Mouse (Mus musculus) limb, embryonic 10.5 days (tissue): ENCODE results near the gene Cd300a. TPM values are rescaled to one million over a fixed set of nuclear protein-coding genes. Genes with fewer than 3 reads are reported as not detected.
"Not testable (repeated sequence)": the region's sequence is repeated elsewhere in the genome, so short reads cannot be mapped to it uniquely, and the experiment has no call there.

Experiments used
- DNase-seq: peaks from one replicate; pipeline ENCODE4 v3.0.0-alpha.2; 2017; ENCODE audit warnings: low spot score
- H3K27ac ChIP-seq: fragments of 300-500 bp; sonication (generic); 2 replicates; pipeline ENCODE4 v1.5.1; 2016; ENCODE audit warnings: mild to moderate bottlenecking
- H3K27me3 ChIP-seq: fragments of 300-500 bp; sonication (generic); 2 replicates; pipeline ENCODE4 v1.6.1; 2016; ENCODE audit warnings: low read depth, mild to moderate bottlenecking; ENCODE audit not compliant: poor library complexity, severe bottlenecking
- H3K36me3 ChIP-seq: fragments of 300-500 bp; sonication (generic); 2 replicates; pipeline ENCODE4 v1.6.1; 2016; ENCODE audit warnings: mild to moderate bottlenecking, moderate library complexity
- H3K4me1 ChIP-seq: fragments of 300-500 bp; sonication (generic); 2 replicates; pipeline ENCODE4 v1.6.1; 2016
- H3K4me3 ChIP-seq: fragments of 300-500 bp; sonication (generic); 2 replicates; pipeline ENCODE4 v1.5.1; 2016; ENCODE audit warnings: mild to moderate bottlenecking, moderate library complexity
- H3K9me3 ChIP-seq: fragments of 300-500 bp; sonication (generic); replicated peaks from 2 replicates; pipeline ENCODE4 v1.6.1; 2016; ENCODE audit warnings: mild to moderate bottlenecking
- WGBS: fragments of 180-500 bp; shearing (Covaris S2); methylation state at CpG from one replicate; pipeline ENCODE4 v1.1.7; 2016; 5-methylcytosine and 5-hydroxymethylcytosine counted together
- polyA plus RNA-seq: library from polyadenylated mRNA; unstranded; fragments of >200 nt; fragmentation: Nextera tagmentation; extraction: Ambion mirVana; gene quantifications from 2 replicates; pipeline ENCODE4 v1.2.1, GENCODE M21; 2016

Gene Cd300a
- polyA plus RNA-seq, 1 experiment from 2014 or later: 0.49 TPM

DNA sequence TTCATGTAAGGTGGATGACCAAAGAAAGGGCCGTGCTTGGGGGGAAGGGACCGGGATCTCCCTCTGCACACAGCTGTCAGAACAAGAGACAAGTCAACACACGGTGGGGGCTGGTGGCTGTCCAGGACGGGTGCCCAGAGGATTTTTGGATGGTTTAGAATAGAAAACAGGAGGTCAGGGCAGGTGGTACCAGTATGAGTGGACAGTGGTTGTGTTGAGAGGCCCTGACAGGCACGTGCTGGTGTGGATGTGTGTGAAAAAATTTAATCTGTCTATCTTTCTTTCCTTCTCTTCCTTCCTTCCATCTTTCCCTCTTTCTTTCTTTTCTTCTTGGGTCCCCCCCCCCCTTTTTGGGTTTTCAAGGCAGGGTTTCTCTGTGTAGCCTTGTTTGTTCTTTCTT lies 701 bp downstream of the Cd300a start:
- Histone ChIP-seq H3K36me3 (no peaks in the 10 kb centered on the region), H3K27me3 (no peaks in the 10 kb centered on the region; the same call in 1 of the 2 replicates), H3K27ac (no peak overlapping the region), H3K4me3 (no peak overlapping the region), H3K9me3 (no peaks in the 10 kb centered on the region), H3K4me1 (0 out of 2 replicates have a peak, but pooled peaks cover 5% of the 10 kb centered on the region)
- no peak for DNase-seq
- WGBS: 81% methylated on average over 5 of the region's 5 CpGs

DNA sequence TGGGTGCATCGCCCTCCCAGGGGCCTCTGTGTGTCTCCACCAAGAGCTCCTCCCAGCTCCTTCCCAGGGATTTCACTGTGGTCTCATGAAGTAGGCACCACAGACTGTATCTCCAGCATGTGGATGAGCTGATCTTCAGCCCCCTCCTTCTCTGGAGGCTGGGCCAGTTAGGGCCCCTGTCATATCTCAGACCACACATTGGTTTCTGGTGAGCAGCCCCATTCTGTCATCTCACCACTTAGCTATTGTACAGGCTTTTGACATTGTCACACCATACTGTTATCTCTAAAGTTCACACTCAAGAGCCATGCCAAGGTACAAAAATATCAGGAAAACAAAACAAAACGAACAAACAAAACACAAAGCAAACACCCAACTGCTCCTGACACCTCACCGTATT lies 6.2 kb downstream of the Cd300a start:
- no peaks in the 10 kb centered on the region for H3K9me3 ChIP-seq
- H3K4me3 ChIP-seq: no peak overlapping the region
- H3K4me1 ChIP-seq: no peaks in the 10 kb centered on the region
- H3K27ac ChIP-seq: no peak overlapping the region
- no peaks in the 10 kb centered on the region for H3K36me3 ChIP-seq
- no peaks in the 10 kb centered on the region for H3K27me3 ChIP-seq
- 87% methylated on average over 3 of the region's 3 CpGs for WGBS
- no peak for DNase-seq

DNA sequence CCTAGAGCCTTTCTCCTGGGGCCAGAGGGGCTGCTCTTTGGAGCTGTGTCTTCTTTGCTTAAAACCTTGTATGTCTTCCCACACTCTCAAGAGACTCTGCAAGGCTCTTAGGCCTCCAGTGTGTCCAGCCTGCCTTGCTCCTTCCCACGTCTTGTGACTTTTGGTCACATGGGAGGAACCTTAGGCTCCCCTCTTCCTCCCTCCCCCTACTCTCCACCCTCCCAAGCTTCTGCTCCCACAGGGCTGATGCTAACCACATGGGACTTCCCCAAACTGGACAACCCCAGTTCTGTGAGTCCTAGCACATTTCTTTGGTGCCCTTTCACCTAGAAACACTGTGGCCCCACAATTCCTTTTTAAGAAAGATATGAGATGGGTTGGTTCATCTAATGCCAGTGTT lies 8.2 kb downstream of the Cd300a start:
- WGBS: 59% methylated on average over 1 of the region's 1 CpGs
- Histone ChIP-seq H3K27me3 (no peaks in the 10 kb centered on the region), H3K27ac (no peak overlapping the region)

DNA sequence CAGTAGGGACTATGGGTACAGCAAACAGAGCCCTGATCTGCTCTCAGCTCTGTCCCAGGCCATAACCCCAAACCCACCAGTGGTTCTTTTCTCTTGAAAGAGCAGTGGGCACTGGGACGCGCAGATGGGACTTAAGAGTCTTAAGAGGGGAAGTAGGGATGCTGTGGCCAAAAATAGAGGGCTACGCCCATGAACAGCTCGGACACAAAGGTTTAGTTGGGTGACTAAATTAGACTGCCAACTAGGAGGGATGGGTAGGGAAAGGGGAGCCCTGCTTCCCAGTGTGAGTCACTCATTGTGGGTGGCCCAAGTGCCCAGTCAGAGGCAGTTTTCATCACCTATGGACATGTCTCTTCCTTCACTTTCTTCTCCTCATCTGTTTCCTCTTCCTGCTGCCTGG lies 13.4 kb downstream of the Cd300a start:
- H3K4me3 ChIP-seq: no peak overlapping the region
- no peak overlapping the region for H3K27ac ChIP-seq
- H3K9me3 ChIP-seq: no peaks in the 10 kb centered on the region
- no peaks in the 10 kb centered on the region for H3K27me3 ChIP-seq
- 91% methylated on average over 4 of the region's 4 CpGs for WGBS
- no peaks in the 10 kb centered on the region for H3K36me3 ChIP-seq
- DNase-seq: no peak
- no peaks in the 10 kb centered on the region for H3K4me1 ChIP-seq

More for the DNA sequence above, 8.2 kb downstream of the Cd300a start:
- DNase-seq: no peak
- no peaks in the 10 kb centered on the region for H3K9me3 ChIP-seq
- no peak overlapping the region for H3K4me3 ChIP-seq
- no peaks in the 10 kb centered on the region for H3K4me1 ChIP-seq
- no peaks in the 10 kb centered on the region for H3K36me3 ChIP-seq

DNA sequence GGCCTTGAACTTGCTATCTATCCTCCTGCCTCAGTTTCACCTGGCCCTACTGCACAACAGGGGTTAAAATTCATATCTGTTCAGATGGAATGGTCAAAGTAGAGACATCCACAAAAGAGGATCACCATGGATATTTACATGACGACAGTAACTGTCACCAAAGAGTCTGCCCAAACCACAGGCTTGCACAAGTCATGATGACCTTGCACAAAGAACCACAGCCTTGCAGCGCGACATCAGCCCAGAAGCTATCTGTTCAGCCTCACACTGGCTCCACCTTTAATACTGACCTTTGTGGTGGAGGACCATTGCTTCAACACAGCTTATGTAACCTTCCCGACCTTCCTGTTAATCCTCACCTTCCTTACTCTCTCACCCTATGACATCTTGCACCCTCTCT lies 17.7 kb downstream of the Cd300a start:
- WGBS: 82% methylated on average over 4 of the region's 4 CpGs
- Histone ChIP-seq H3K4me3 (no peak overlapping the region), H3K27me3 (no peaks in the 10 kb centered on the region), H3K9me3 (no peaks in the 10 kb centered on the region), H3K27ac (no peak overlapping the region), H3K4me1 (no peaks in the 10 kb centered on the region), H3K36me3 (no peaks in the 10 kb centered on the region)
- no peak for DNase-seq

DNA sequence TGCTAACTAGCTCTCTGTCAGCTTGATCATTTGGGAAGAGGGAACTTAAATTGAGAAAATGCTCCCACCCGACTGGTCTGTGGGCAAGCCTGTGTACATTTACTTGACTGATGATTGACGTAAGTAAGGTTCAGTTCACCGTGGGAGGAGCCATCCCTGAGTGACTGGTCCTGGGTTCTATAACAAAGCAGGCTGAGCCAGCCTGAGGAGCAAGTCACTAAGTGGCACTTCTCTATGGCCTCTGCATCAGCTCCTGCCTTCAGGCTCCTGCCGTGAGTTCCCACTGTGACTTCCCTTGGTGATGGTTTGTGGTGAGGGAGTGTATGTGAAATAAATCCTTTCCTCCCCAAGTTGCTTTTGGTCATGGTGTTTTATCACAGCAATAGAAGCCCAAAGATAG lies 18.2 kb downstream of the Cd300a start:
- WGBS: 66% methylated on average over 4 of the region's 4 CpGs

DNA sequence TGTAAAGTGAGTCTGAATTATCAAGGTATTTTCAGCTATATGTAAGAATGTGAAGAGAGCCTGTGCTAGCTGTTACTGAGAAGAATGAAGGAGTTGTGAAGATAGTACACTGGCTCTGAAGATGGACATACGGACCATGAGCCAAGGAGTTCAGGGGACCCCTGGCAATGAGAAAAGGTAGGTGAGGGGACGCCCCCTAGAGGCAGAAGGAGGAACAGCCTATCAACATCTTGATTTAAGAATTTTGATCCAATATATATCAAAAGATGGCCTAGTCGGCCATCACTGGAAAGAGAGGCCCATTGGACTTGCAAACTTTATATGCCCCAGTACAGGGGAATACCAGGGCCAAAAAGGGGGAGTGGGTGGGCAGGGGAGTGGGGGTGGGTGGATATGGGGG lies 19.7 kb downstream of the Cd300a start:
- not testable (repeated sequence) for H3K9me3 ChIP-seq, DNase-seq, H3K27me3 ChIP-seq, H3K36me3 ChIP-seq, H3K4me1 ChIP-seq, H3K27ac ChIP-seq, H3K4me3 ChIP-seq
- WGBS: 50% methylated on average over 3 of the region's 3 CpGs

More for the DNA sequence above, 18.2 kb downstream of the Cd300a start:
- Histone ChIP-seq H3K4me3 (no peak overlapping the region), H3K9me3 (no peaks in the 10 kb centered on the region), H3K27me3 (no peaks in the 10 kb centered on the region), H3K4me1 (no peaks in the 10 kb centered on the region), H3K36me3 (no peaks in the 10 kb centered on the region), H3K27ac (no peak overlapping the region)
- no peak for DNase-seq

DNA sequence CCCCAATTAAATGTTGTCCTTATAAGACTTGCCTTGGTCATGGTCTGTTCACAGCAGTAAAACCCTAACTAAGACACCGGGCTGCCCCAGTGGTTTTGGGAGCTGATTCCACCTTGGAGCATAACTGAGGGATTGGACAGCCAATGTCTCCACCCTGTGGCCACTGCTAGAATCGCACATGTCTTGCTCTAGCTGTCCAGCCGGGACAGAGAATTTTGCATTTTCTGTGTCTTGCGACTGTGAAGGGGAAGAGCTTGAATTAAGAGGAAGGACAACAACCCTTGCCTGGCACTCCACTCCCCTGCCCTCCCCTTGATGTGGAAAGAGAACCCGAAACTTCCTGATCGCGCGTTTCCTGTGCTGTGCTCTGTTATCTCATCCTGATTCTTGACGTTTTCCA lies 23.0 kb downstream of the Cd300a start:
- peak; percentile 86 for DNase-seq
- Histone ChIP-seq H3K27ac (no peak overlapping the region), H3K9me3 (no peaks in the 10 kb centered on the region), H3K27me3 (no peaks in the 10 kb centered on the region), H3K4me3 (no peak overlapping the region), H3K4me1 (no peaks in the 10 kb centered on the region), H3K36me3 (no peaks in the 10 kb centered on the region)
- WGBS: 22% methylated on average over 9 of the region's 9 CpGs

DNA sequence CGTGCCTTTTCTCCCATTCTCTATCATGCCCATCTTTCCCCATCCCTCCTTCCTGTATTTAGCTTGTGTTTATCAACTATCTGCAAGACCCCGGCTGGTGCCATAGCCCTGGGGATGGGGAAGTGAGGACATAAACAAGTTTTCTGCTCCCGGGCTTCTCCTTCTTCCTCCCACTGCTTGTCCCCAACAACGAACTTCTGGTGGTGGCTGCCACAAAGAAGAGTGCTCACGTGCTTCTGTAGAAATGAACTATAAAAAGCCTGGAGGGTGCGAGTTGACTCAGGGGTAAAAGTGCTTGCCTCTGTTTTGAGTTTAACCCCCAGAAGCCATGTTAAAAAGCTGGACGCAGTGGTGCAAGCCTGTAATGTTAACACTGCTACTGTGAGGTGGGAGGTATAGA lies 25.1 kb downstream of the Cd300a start:
- H3K4me3 ChIP-seq: no peak overlapping the region

DNA sequence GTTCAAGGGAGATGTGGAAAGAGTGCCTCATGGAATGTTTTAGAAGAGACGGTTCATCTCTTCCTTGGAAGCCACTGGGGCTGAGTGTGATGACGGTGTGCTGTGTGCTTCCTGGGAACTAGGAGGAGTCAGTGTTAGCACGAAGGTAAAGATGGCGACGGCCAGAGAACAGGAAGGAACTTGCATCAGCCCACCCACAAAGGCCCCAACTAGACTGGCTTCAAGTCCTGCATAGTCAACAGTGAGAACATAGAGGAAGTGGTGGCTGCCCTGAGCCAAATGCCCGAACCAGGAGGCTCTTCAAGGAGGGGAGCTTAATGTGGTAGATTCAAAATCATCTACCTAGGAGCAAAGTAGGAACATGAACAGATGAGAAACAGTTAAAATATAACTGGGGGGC lies 27.3 kb downstream of the Cd300a start:
- DNase-seq: no peak
- Histone ChIP-seq H3K4me3 (no peak overlapping the region), H3K27ac (no peak overlapping the region), H3K9me3 (no peaks in the 10 kb centered on the region), H3K36me3 (no peaks in the 10 kb centered on the region), H3K4me1 (no peaks in the 10 kb centered on the region), H3K27me3 (no peaks in the 10 kb centered on the region)
- 87% methylated on average over 6 of the region's 6 CpGs for WGBS

More for the DNA sequence above, 25.1 kb downstream of the Cd300a start:
- Histone ChIP-seq H3K36me3 (no peaks in the 10 kb centered on the region), H3K27ac (no peak overlapping the region), H3K27me3 (no peaks in the 10 kb centered on the region), H3K4me1 (no peaks in the 10 kb centered on the region), H3K9me3 (no peaks in the 10 kb centered on the region)
- DNase-seq: no peak
- WGBS: 60% methylated on average over 7 of the region's 7 CpGs

DNA sequence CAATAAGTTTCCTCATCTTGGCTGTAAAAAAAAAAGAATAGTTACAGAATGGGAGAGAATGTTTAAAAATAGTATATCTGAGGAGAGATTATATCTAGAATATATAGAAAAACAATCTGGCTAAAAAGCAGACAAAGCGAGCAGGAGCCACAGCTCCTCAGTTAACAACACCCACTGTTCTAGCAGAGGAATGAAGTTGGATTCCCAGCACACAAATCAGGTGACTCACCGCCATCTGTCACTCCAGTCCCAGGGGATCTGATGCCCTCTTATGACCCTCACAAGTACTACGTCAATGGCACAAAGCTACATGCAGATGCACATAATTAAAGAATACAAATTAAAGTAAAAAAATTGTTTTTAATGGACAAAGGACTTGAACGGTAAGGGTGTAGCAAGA lies 32.6 kb downstream of the Cd300a start:
- Histone ChIP-seq H3K4me3 (no peak overlapping the region), H3K27me3 (no peaks in the 10 kb centered on the region), H3K36me3 (no peaks in the 10 kb centered on the region), H3K9me3 (no peaks in the 10 kb centered on the region), H3K4me1 (no peaks in the 10 kb centered on the region), H3K27ac (no peak overlapping the region)
- no peak for DNase-seq
- WGBS: 84% methylated on average over 4 of the region's 4 CpGs

DNA sequence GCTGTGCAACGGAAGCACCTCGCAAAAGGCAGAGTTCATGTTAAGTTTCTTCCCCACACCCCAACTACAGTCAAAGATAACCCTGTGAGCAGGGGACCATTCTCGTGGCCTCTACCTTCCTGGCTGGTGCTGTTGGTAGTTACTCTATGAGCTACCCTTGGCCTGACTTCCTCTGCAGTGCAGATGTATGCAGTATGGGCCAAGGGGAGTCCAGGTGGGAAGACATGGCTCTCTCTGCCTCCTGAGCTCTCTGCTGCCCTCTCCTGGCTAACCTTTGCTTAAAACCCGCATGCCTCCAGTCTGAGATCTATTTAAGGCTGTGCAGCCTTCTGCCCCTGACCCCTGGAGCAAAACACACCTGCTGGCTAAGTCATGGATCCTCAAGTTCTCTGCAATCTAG lies 34.1 kb downstream of the Cd300a start:
- Histone ChIP-seq H3K4me3 (no peak overlapping the region), H3K4me1 (no peaks in the 10 kb centered on the region), H3K36me3 (no peaks in the 10 kb centered on the region), H3K27me3 (no peaks in the 10 kb centered on the region), H3K9me3 (no peaks in the 10 kb centered on the region), H3K27ac (no peak overlapping the region)
- 68% methylated on average over 4 of the region's 4 CpGs for WGBS
- peak; percentile 48 for DNase-seq

DNA sequence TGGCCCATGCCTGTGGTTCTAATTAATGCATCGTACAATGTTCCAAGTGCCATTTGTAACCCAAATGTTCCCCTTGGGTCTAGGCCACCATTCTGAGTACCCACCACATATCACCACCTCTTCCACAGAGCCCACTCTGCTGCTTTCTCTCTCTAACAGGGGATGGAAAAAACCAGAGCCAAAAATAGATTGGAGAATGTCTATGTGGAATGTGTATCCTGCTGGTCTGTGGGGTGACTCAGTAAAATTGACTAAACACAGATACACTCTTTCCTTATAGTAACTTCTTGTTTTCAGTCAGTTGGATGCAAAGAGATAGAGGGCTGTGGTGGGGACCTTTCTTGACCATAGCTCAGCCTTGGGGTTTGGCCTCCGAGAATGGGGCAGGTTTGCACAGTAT lies 39.7 kb downstream of the Cd300a start:
- WGBS: 86% methylated on average over 2 of the region's 2 CpGs
- H3K36me3 ChIP-seq: no peaks in the 10 kb centered on the region
- no peak overlapping the region for H3K27ac ChIP-seq
- H3K4me1 ChIP-seq: no peaks in the 10 kb centered on the region
- no peaks in the 10 kb centered on the region for H3K9me3 ChIP-seq
- H3K4me3 ChIP-seq: no peak overlapping the region
- no peaks in the 10 kb centered on the region for H3K27me3 ChIP-seq
- DNase-seq: no peak

DNA sequence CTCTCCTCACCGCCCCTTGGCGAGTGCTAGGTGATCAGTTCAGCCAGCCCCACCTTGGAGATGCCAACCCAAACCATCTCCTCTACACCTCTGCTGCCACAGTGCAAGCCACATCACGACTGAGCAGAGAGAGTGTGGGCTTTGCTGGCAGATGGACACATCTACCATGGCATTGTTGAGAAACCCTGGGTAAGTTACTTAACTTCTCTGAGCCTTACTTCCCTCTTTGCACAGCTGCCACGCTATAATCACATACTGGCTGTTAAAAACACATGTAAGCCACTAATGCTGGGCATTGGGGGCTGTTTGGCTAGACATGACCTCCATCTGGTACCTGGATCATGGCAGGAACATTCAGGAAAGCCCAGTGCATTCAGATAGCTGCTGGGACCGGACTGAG lies 41.2 kb downstream of the Cd300a start:
- 80% methylated on average over 5 of the region's 5 CpGs for WGBS
- H3K27ac ChIP-seq: no peak overlapping the region

More for the DNA sequence above, 41.2 kb downstream of the Cd300a start:
- no peak overlapping the region for H3K4me3 ChIP-seq
- H3K9me3 ChIP-seq: no peaks in the 10 kb centered on the region
- H3K27me3 ChIP-seq: no peaks in the 10 kb centered on the region
- H3K36me3 ChIP-seq: no peaks in the 10 kb centered on the region
- no peak for DNase-seq
- H3K4me1 ChIP-seq: no peaks in the 10 kb centered on the region
